Mouse (Mus musculus) kidney, postnatal 0 days (tissue): Measurements from ENCODE around the gene Sebox. TPM values are rescaled to one million over a fixed set of nuclear protein-coding genes. Genes with fewer than 3 reads are reported as not detected.

Experiments
- ATAC-seq: fragments of 200-750 bp; cut with Nextera tagmentation; replicated peaks from 2 replicates; pipeline ENCODE4 v1.8.0; 2017; ENCODE audit warnings: low read depth, moderate number of reproducible peaks, moderate TSS enrichment, moderate library complexity; ENCODE audit not compliant: low FRiP score
- DNase-seq: peaks from one replicate; pipeline ENCODE4 v3.0.0-alpha.2; 2016; ENCODE audit warnings: low spot score
- H3K27ac ChIP-seq: fragments of 300-500 bp; sonication (generic); 2 replicates; pipeline ENCODE4 v1.5.1; 2014; ENCODE audit warnings: mild to moderate bottlenecking
- H3K27me3 ChIP-seq: fragments of 300-500 bp; sonication (generic); 2 replicates; pipeline ENCODE4 v1.6.1; 2014; ENCODE audit warnings: low read length, mixed read lengths; ENCODE audit not compliant: insufficient read depth
- H3K36me3 ChIP-seq: fragments of 300-500 bp; sonication (generic); 2 replicates; pipeline ENCODE4 v1.6.1; 2014; ENCODE audit warnings: low read length, mixed read lengths; ENCODE audit not compliant: insufficient read depth
- H3K4me1 ChIP-seq: fragments of 300-500 bp; sonication (generic); replicated peaks from 2 replicates; pipeline ENCODE4 v1.6.1; 2014; ENCODE audit warnings: antibody characterized with exemption, low read length, mixed read lengths; ENCODE audit not compliant: insufficient read depth
- H3K4me2 ChIP-seq: fragments of 300-500 bp; sonication (generic); 2 replicates; pipeline ENCODE4 v1.6.1; 2014; ENCODE audit warnings: mild to moderate bottlenecking, low read length, moderate library complexity, mixed read lengths
- H3K4me3 ChIP-seq: fragments of 300-500 bp; sonication (generic); replicated peaks from 2 replicates; pipeline ENCODE4 v1.5.1; 2014; ENCODE audit warnings: low read depth, low read length
- H3K9ac ChIP-seq: fragments of 300-500 bp; sonication (generic); 2 replicates; pipeline ENCODE4 v1.6.1; 2014; ENCODE audit warnings: low read depth, low read length
- H3K9me3 ChIP-seq: fragments of 300-500 bp; sonication (generic); replicated peaks from 2 replicates; pipeline ENCODE4 v1.6.1; 2016; ENCODE audit warnings: low read length, inconsistent platforms, mixed read lengths
- CTCF ChIP-seq: IDR thresholded peaks from 2 replicates; pipeline ENCODE4 v1.5.1; 2016; ENCODE audit warnings: antibody characterized with exemption, low read depth, mild to moderate bottlenecking, moderate library complexity
- WGBS: fragments of 180-500 bp; shearing (Covaris S2); extraction: QIAGEN DNeasy Blood & Tissue Kit; methylation state at CpG from one replicate; pipeline ENCODE4 v1.1.7; 2014; 5-methylcytosine and 5-hydroxymethylcytosine counted together
- polyA plus RNA-seq: library from polyadenylated mRNA; unstranded; fragments of >200 nt; fragmentation: Nextera tagmentation; extraction: Ambion mirVana; gene quantifications from 2 replicates; pipeline ENCODE4 v1.2.1, GENCODE M21; 2015

Gene Sebox
- polyA plus RNA-seq, 1 experiment from 2014 or later = not detected

GRCm38 (mm10) chr11:78515549-78516325 lies 12.5 kb downstream of the Sebox start:
- peak; percentile 45 for TF ChIP-seq CTCF
- WGBS = 66% methylated on average over 2 of the region's 2 CpGs
- no peak overlapping the region for H3K9ac ChIP-seq
- no peaks in the 10 kb centered on the region for H3K27me3 ChIP-seq
- peaks cover 44% of the 10 kb centered on the region for H3K36me3 ChIP-seq
- peak; percentile 22 for DNase-seq
- no peaks in the 10 kb centered on the region for H3K9me3 ChIP-seq
- no peak for ATAC-seq
- no peak overlapping the region for H3K4me2 ChIP-seq
- peaks cover 11% of the 10 kb centered on the region; the same call in 1 of the 2 replicates for H3K4me1 ChIP-seq
- no peak overlapping the region for H3K27ac ChIP-seq
- H3K4me3 ChIP-seq = no peak overlapping the region

DNA sequence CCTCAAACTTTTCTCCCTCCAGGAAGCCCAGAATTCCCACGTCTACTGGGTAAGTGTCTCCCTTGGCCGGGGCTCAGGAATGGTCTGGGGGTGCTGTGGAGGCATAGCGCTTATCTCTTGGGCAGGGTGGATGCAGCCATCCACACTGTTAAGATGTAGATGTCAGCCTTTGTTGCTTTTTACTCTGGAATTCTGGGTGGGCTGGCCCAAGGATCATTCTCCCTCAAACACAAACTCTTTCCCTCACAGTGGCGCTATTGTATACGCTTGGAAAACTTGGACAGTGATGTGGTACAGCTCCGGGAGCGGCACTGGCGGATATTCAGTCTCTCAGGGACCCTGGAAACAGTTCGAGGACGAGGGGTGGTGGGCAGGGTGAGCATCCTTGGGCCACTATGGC lies 15.7 kb downstream of the Sebox start:
- DNase-seq (no peak), ATAC-seq (no peak)
- Histone ChIP-seq H3K27ac (no peak overlapping the region), H3K9me3 (no peaks in the 10 kb centered on the region), H3K27me3 (no peaks in the 10 kb centered on the region), H3K4me1 (no peaks in the 10 kb centered on the region), H3K4me2 (no peak overlapping the region), H3K4me3 (no peak overlapping the region), H3K9ac (no peak overlapping the region), H3K36me3 (peaks cover 72% of the 10 kb centered on the region)
- WGBS = 88% methylated on average over 10 of the region's 10 CpGs
- no peak for TF ChIP-seq CTCF

- Histone ChIP-seq H3K9ac (no peak overlapping the region), H3K4me3 (no peak overlapping the region), H3K9me3 (no peaks in the 10 kb centered on the region), H3K4me2 (no peak overlapping the region), H3K27ac (no peak overlapping the region), H3K27me3 (no peaks in the 10 kb centered on the region), H3K4me1 (no peaks in the 10 kb centered on the region), H3K36me3 (peaks cover 71% of the 10 kb centered on the region)
- ATAC-seq (no peak), DNase-seq (no peak)
- 78% methylated on average over 3 of the region's 3 CpGs for WGBS
- no peak for TF ChIP-seq CTCF
These were observed 18.6 kb downstream of the Sebox start for GRCm38 (mm10) chr11:78521880-78522279.

DNA sequence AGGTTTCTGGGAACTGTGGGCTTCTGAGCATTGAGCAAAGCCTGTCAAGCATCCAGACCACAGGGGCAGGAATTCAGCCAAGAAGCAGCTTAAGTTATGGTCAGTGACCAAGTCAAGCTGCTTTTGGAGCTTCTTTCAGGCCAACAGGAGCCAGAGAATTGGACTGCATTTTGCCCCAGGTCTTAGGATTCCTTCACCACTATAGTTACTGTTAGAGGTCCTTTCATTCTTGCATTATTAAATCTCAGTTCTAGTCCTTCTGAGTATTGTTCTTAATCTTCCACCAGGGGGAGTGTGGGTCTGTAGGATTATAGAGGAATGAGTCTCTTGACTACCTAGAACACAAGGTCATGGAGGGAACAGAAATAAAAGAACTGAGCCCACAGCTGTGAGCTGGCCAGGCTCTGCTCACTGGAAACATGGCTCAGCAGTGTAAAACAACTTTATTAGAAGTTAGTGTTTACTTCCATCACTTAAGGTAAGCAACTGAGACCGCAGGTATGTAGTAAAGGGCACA lies 19.3 kb downstream of the Sebox start:
- ATAC-seq (no peak; the same call in 1 of the 2 replicates), DNase-seq (peak; percentile 69)
- no peaks in the 10 kb centered on the region for H3K27me3 ChIP-seq
- no peak overlapping the region for H3K9ac ChIP-seq
- peaks cover 77% of the 10 kb centered on the region for H3K36me3 ChIP-seq
- no peaks in the 10 kb centered on the region for H3K9me3 ChIP-seq
- H3K27ac ChIP-seq = no peak overlapping the region
- H3K4me1 ChIP-seq = no peaks in the 10 kb centered on the region
- H3K4me3 ChIP-seq = no peak overlapping the region
- 90% methylated on average over 1 of the region's 1 CpGs for WGBS
- no peak overlapping the region for H3K4me2 ChIP-seq
- peak; percentile 69 for TF ChIP-seq CTCF

GRCm38 (mm10) chr11:78523241-78523955 lies 20.2 kb downstream of the Sebox start:
- 74% methylated on average over 9 of the region's 9 CpGs for WGBS

DNA sequence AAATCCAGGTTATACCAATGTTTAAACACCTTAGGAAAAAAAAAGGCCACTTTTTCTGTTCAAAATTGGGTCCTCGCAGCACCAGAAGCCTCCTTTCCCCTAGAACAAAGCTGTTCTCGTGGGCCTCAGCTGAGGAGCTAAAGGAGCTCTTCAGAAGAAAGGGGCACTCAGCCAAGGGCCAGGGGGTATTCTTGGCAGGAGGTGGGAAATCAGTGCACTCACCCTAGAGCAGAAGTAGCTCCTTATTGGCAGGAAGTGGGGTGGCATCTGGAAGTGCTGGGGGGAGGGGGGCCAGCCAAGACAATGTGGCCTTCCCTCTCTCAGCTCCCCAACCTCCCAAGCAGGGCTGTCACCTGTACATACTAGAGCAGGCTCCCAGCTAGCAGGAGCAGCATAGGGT lies 21.6 kb downstream of the Sebox start:
- no peak overlapping the region for H3K4me2 ChIP-seq
- 89% methylated on average over 2 of the region's 2 CpGs for WGBS
- no peaks in the 10 kb centered on the region for H3K27me3 ChIP-seq
- no peak for DNase-seq
- no peak overlapping the region for H3K9ac ChIP-seq
- H3K9me3 ChIP-seq = no peaks in the 10 kb centered on the region
- peaks cover 4% of the 10 kb centered on the region; the same call in 1 of the 2 replicates for H3K4me1 ChIP-seq
- H3K27ac ChIP-seq = no peak overlapping the region
- no peak for ATAC-seq
- peaks cover 77% of the 10 kb centered on the region for H3K36me3 ChIP-seq
- TF ChIP-seq CTCF = no peak
- no peak overlapping the region for H3K4me3 ChIP-seq

More at GRCm38 (mm10) chr11:78523241-78523955, 20.2 kb downstream of the Sebox start:
- Histone ChIP-seq H3K4me1 (no peaks in the 10 kb centered on the region; the same call in 1 of the 2 replicates), H3K9ac (no peak overlapping the region), H3K27me3 (no peaks in the 10 kb centered on the region), H3K4me3 (no peak overlapping the region), H3K27ac (no peak overlapping the region), H3K9me3 (no peaks in the 10 kb centered on the region), H3K4me2 (no peak overlapping the region), H3K36me3 (peaks cover 77% of the 10 kb centered on the region)
- DNase-seq = no peak
- no peak for ATAC-seq
- TF ChIP-seq CTCF = no peak
